Mouse (Mus musculus) midbrain, postnatal 0 days (tissue): ENCODE data around the gene Gm42791. TPM values are rescaled to one million over a fixed set of nuclear protein-coding genes. Genes with fewer than 3 reads are reported as not detected.

Experiments
- ATAC-seq: fragments of 200-750 bp; cut with Nextera tagmentation; 2 replicates; pipeline ENCODE4 v1.8.0; 2017; ENCODE audit warnings: moderate number of reproducible peaks, mild to moderate bottlenecking, moderate TSS enrichment, moderate library complexity; ENCODE audit not compliant: low FRiP score
- DNase-seq: peaks from one replicate; pipeline ENCODE4 v3.0.0-alpha.2; 2015; ENCODE audit warnings: low spot score
- H3K27ac ChIP-seq: fragments of 300-500 bp; sonication (generic); 2 replicates; pipeline ENCODE4 v1.5.1; 2014; ENCODE audit warnings: low read depth, mild to moderate bottlenecking, low read length, mixed read lengths
- H3K27me3 ChIP-seq: fragments of 300-500 bp; sonication (generic); 2 replicates; pipeline ENCODE4 v1.6.1; 2014; ENCODE audit warnings: low read length, control low read depth, mixed read lengths; ENCODE audit not compliant: insufficient read depth
- H3K36me3 ChIP-seq: fragments of 300-500 bp; sonication (generic); 2 replicates; pipeline ENCODE4 v1.6.1; 2014; ENCODE audit warnings: low read length, control low read depth, mixed read lengths; ENCODE audit not compliant: insufficient read depth
- H3K4me1 ChIP-seq: fragments of 300-500 bp; sonication (generic); 2 replicates; pipeline ENCODE4 v1.6.1; 2014; ENCODE audit warnings: mild to moderate bottlenecking, control low read depth, antibody characterized with exemption, low read length, mixed read lengths; ENCODE audit not compliant: insufficient read depth
- H3K4me2 ChIP-seq: fragments of 300-500 bp; sonication (generic); 2 replicates; pipeline ENCODE4 v1.6.1; 2014; ENCODE audit warnings: low read depth, mild to moderate bottlenecking, low read length, mixed read lengths; ENCODE audit not compliant: poor library complexity, severe bottlenecking
- H3K4me3 ChIP-seq: fragments of 300-500 bp; sonication (generic); 2 replicates; pipeline ENCODE4 v1.5.1; 2014; ENCODE audit warnings: low read depth, mild to moderate bottlenecking, low read length, moderate library complexity
- H3K9ac ChIP-seq: fragments of 300-500 bp; sonication (generic); replicated peaks from 2 replicates; pipeline ENCODE4 v1.6.1; 2014; ENCODE audit warnings: mild to moderate bottlenecking, low read length, moderate library complexity, mixed read lengths; ENCODE audit not compliant: poor library complexity, severe bottlenecking
- H3K9me3 ChIP-seq: fragments of 300-500 bp; sonication (generic); 2 replicates; pipeline ENCODE4 v1.6.1; 2016; ENCODE audit warnings: low read length, control low read depth
- CTCF ChIP-seq: IDR thresholded peaks from 2 replicates; pipeline ENCODE4 v1.5.1; 2016; ENCODE audit warnings: antibody characterized with exemption, mild to moderate bottlenecking
- WGBS: fragments of 180-500 bp; shearing (Covaris S2); extraction: QIAGEN DNeasy Blood & Tissue Kit; methylation state at CpG from one replicate; pipeline ENCODE4 v1.1.7; 2014; 5-methylcytosine and 5-hydroxymethylcytosine counted together
- polyA plus RNA-seq: library from polyadenylated mRNA; unstranded; fragments of >200 nt; fragmentation: Nextera tagmentation; extraction: Ambion mirVana; gene quantifications from 2 replicates; pipeline ENCODE4 v1.2.1, GENCODE M21; 2015
- total RNA-seq: library from RNA; depleted of rRNA; stranded (reverse); fragments of >200 nt; gene quantifications from 2 replicates; pipeline ENCODE4 v1.2.3, GENCODE M21; 2014

Gm42791 gene
- total and polyA plus RNA-seq, 2 experiments from 2014 or later = 3.1 TPM; not detected in 1

- ATAC-seq (no peak), DNase-seq (no peak)
- H3K9ac ChIP-seq = no peak overlapping the region
- no peaks in the 10 kb centered on the region for H3K9me3 ChIP-seq
- WGBS = 52% methylated on average over 11 of the region's 11 CpGs
- H3K4me1 ChIP-seq = no peaks in the 10 kb centered on the region
- H3K4me2 ChIP-seq = no peak overlapping the region
- no peaks in the 10 kb centered on the region for H3K36me3 ChIP-seq
- no peak overlapping the region for H3K27ac ChIP-seq
- no peak for TF ChIP-seq CTCF
- no peaks in the 10 kb centered on the region for H3K27me3 ChIP-seq
- no peak overlapping the region for H3K4me3 ChIP-seq
These were observed 55.0 kb downstream of the Gm42791 start for GRCm38 (mm10) chr5:148939948-148940382.

- DNase-seq (no peak), ATAC-seq (no peak)
- Histone ChIP-seq H3K9ac (no peak overlapping the region), H3K9me3 (no peaks in the 10 kb centered on the region), H3K4me3 (no peak overlapping the region), H3K4me2 (no peak overlapping the region), H3K36me3 (no peaks in the 10 kb centered on the region), H3K27ac (no peak overlapping the region), H3K27me3 (no peaks in the 10 kb centered on the region), H3K4me1 (no peaks in the 10 kb centered on the region)
- WGBS = 91% methylated on average over 3 of the region's 3 CpGs
- no peak for TF ChIP-seq CTCF
These were observed 58.4 kb downstream of the Gm42791 start for GRCm38 (mm10) chr5:148936516-148936951.

GRCm38 (mm10) chr5:148935871-148936270 is 59.1 kb downstream of the Gm42791 start:
- WGBS = 85% methylated on average over 6 of the region's 6 CpGs
- H3K9me3 ChIP-seq = no peaks in the 10 kb centered on the region

GRCm38 (mm10) chr5:148935071-148935821 is 59.7 kb downstream of the Gm42791 start:
- Histone ChIP-seq H3K9ac (no peak overlapping the region), H3K4me1 (no peaks in the 10 kb centered on the region), H3K36me3 (no peaks in the 10 kb centered on the region), H3K27me3 (no peaks in the 10 kb centered on the region), H3K4me3 (no peak overlapping the region), H3K4me2 (no peak overlapping the region), H3K9me3 (no peaks in the 10 kb centered on the region), H3K27ac (no peak overlapping the region)
- TF ChIP-seq CTCF = no peak
- ATAC-seq (no peak), DNase-seq (no peak)
- WGBS = 56% methylated on average over 7 of the region's 7 CpGs

More at GRCm38 (mm10) chr5:148935871-148936270, 59.1 kb downstream of the Gm42791 start:
- H3K4me1 ChIP-seq = no peaks in the 10 kb centered on the region
- no peaks in the 10 kb centered on the region for H3K27me3 ChIP-seq
- DNase-seq (no peak), ATAC-seq (no peak)
- TF ChIP-seq CTCF = no peak
- no peak overlapping the region for H3K27ac ChIP-seq
- no peak overlapping the region for H3K4me3 ChIP-seq
- no peak overlapping the region for H3K9ac ChIP-seq
- H3K36me3 ChIP-seq = no peaks in the 10 kb centered on the region
- H3K4me2 ChIP-seq = no peak overlapping the region

GRCm38 (mm10) chr5:148934457-148934856 is 60.5 kb downstream of the Gm42791 start:
- DNase-seq (no peak), ATAC-seq (no peak)
- Histone ChIP-seq H3K4me2 (no peak overlapping the region), H3K27me3 (no peaks in the 10 kb centered on the region), H3K36me3 (no peaks in the 10 kb centered on the region), H3K9ac (no peak overlapping the region), H3K4me3 (no peak overlapping the region), H3K4me1 (no peaks in the 10 kb centered on the region), H3K27ac (no peak overlapping the region), H3K9me3 (no peaks in the 10 kb centered on the region)
- 62% methylated on average over 6 of the region's 6 CpGs for WGBS
- TF ChIP-seq CTCF = no peak

GRCm38 (mm10) chr5:148933767-148934166 is 61.2 kb downstream of the Gm42791 start:
- Histone ChIP-seq H3K4me1 (no peaks in the 10 kb centered on the region), H3K9me3 (no peaks in the 10 kb centered on the region), H3K27me3 (no peaks in the 10 kb centered on the region), H3K4me3 (no peak overlapping the region), H3K27ac (no peak overlapping the region), H3K9ac (no peak overlapping the region), H3K36me3 (no peaks in the 10 kb centered on the region), H3K4me2 (no peak overlapping the region)
- ATAC-seq (no peak), DNase-seq (no peak)
- no peak for TF ChIP-seq CTCF
- 76% methylated on average over 8 of the region's 8 CpGs for WGBS
